23 mouse cellular contexts compared by ENCODE assay signal in genomic region chr19:16149094-16149493, GRCm38 (mm10). TPM values are rescaled to one million over a fixed set of nuclear protein-coding genes. Genes with fewer than 3 reads are reported as not detected.
DNase-seq lines count a peak whose midpoint lies in the region; ATAC-seq lines count a peak whose summit lies in the region.
"Had no signal": no experiment of that assay in that cellular context is flagged by ENCODE, and none has a peak within 500 bp of the region (broad histone marks: within the 10 kb centered on the region; RNA-seq: fewer than 3 reads in every experiment).

No protein-coding gene starts in this region.

- no peak overlapping the region for H3K4me3 ChIP-seq in brown adipose tissue, adult 24 weeks (ENCODE audit: insufficient read depth, low read depth, low read length)
- H3K4me3 ChIP-seq in megakaryocyte, embryonic 14.5 days (replicated peaks) = peak overlapping the region; percentile 26
- no peak overlapping the region for H3K4me3 ChIP-seq in hindbrain, embryonic 16.5 days (ENCODE audit: low read length)
- H3K4me3 ChIP-seq: embryonic facial prominence, embryonic 15.5 days; midbrain, embryonic 13.5 days; neural tube, embryonic 13.5 days had no signal

- intact Hi-C loops in heart, postnatal 10 days (cut with DNase I) = no loop called here

- peak; percentile 87 for DNase-seq in heart, adult 11 months
- DNase-seq in heart, postnatal 10 days = no peak
- peak; percentile 37 for DNase-seq in 416B (ENCODE audit: low read depth)
- DNase-seq in frontal cortex, postnatal 36 days (ENCODE audit: low spot score in 2 of 2) = no peak
- no peak for DNase-seq in adrenal gland, adult 18-20 months (ENCODE audit: low spot score in 2 of 2)
- DNase-seq: adrenal gland, adult 2 months; cerebellum, adult 8-10 months; gastrocnemius, postnatal 25 days; heart, postnatal 36 days; kidney, postnatal 25 days; right cerebral cortex, postnatal 4 days had no signal

- ATAC-seq in hindbrain, embryonic 16.5 days = no peak
- ATAC-seq: forebrain, embryonic 14.5 days; intestine, embryonic 16.5 days; midbrain, embryonic 13.5 days; Patski had no signal

- H3K9ac ChIP-seq in hindbrain, embryonic 16.5 days (ENCODE audit: low read depth, low read length) = no peak overlapping the region
- H3K9ac ChIP-seq: embryonic facial prominence, embryonic 15.5 days; hindbrain, embryonic 14.5 days; liver, embryonic 14.5 days; midbrain, embryonic 13.5 days; neural tube, embryonic 13.5 days had no signal

- H3K36me3 ChIP-seq in megakaryocyte, embryonic 14.5 days (replicated peaks; ENCODE audit: low read length) = peaks cover 51% of the 10 kb centered on the region
- no peaks in the 10 kb centered on the region for H3K36me3 ChIP-seq in hindbrain, embryonic 16.5 days (ENCODE audit: control insufficient read depth, insufficient read depth, low read length)
- H3K36me3 ChIP-seq: embryonic facial prominence, embryonic 15.5 days; G1E; midbrain, embryonic 13.5 days; neural tube, embryonic 13.5 days had no signal

- no peaks in the 10 kb centered on the region for H3K27me3 ChIP-seq in megakaryocyte, embryonic 14.5 days (replicated peaks)
- H3K27me3 ChIP-seq in hindbrain, embryonic 16.5 days (replicated peaks; ENCODE audit: control insufficient read depth, insufficient read depth, low read length) = no peaks in the 10 kb centered on the region
- H3K27me3 ChIP-seq: embryonic facial prominence, embryonic 15.5 days; midbrain, embryonic 13.5 days; neural tube, embryonic 13.5 days; Patski had no signal

- no peak overlapping the region for H3K4me2 ChIP-seq in hindbrain, embryonic 16.5 days (ENCODE audit: low read length)
- H3K4me2 ChIP-seq: embryonic facial prominence, embryonic 15.5 days; hindbrain, embryonic 14.5 days; midbrain, embryonic 13.5 days; neural tube, embryonic 13.5 days had no signal

- peaks cover 5% of the 10 kb centered on the region; the same call in 1 of the 2 replicates for H3K4me1 ChIP-seq in brown adipose tissue, adult 24 weeks (ENCODE audit: control insufficient read depth, insufficient read depth, insufficient read length, low read length)
- peaks cover 85% of the 10 kb centered on the region for H3K4me1 ChIP-seq in megakaryocyte, embryonic 14.5 days
- peaks cover 2% of the 10 kb centered on the region for H3K4me1 ChIP-seq in hindbrain, embryonic 16.5 days (ENCODE audit: control insufficient read depth, insufficient read depth, low read depth, low read length)

- peak overlapping the region; percentile 27; the same call in 1 of the 2 replicates for H3K27ac ChIP-seq in brown adipose tissue, adult 24 weeks (replicated peaks; ENCODE audit: low read depth, low read length)
- H3K27ac ChIP-seq in hindbrain, embryonic 16.5 days (ENCODE audit: low read depth, low read length) = no peak overlapping the region
- H3K27ac ChIP-seq: embryonic facial prominence, embryonic 15.5 days; hindbrain, embryonic 14.5 days; liver, embryonic 14.5 days; midbrain, embryonic 13.5 days; neural tube, embryonic 13.5 days had no signal

- WGBS in hindbrain, embryonic 16.5 days = 87% methylated on average over 1 of the region's 1 CpGs

- no peaks in the 10 kb centered on the region for H3K9me3 ChIP-seq in megakaryocyte, embryonic 14.5 days
- H3K9me3 ChIP-seq in hindbrain, embryonic 16.5 days (ENCODE audit: control insufficient read depth, low read length) = no peaks in the 10 kb centered on the region
- H3K9me3 ChIP-seq: embryonic facial prominence, embryonic 15.5 days; G1E; neural tube, embryonic 13.5 days had no signal

RNA-seq across cellular contexts. Expression of gene Gnaq, which starts 16.5 kb away (rescaled TPM):
- total RNA-seq in heart, postnatal 10 days (2021) = 10 to 100 TPM; 37.3 to 38.1 TPM
- 19.4 and 23.8 TPM in 2 replicates for polyA plus RNA-seq in brown adipose tissue, adult 24 weeks (2012; ENCODE audit: insufficient read depth, insufficient read length, missing spikeins)
- 2.6 and 12.6 TPM in 2 replicates for polyA plus RNA-seq in megakaryocyte, embryonic 14.5 days (2012; ENCODE audit: insufficient read depth, low replicate concordance)
- polyA plus RNA-seq in hindbrain, embryonic 16.5 days (2015; fragmentation: Nextera tagmentation; extraction: Ambion mirVana) = 104 and 105 TPM in 2 replicates
- 10 to 100 TPM; 47.2 to 53.6 TPM for total RNA-seq in adrenal gland, adult 18-20 months (2021)
- polyA plus RNA-seq: G1E had no signal

Comparison
In these comparisons a context has a peak if more than half of its experiments do, and no peak if none do; other contexts are left out.
1. DNase-seq: peak in heart, adult 11 months (single experiment) and 416B (single experiment); none in heart, postnatal 10 days (0 of 2), frontal cortex, postnatal 36 days (0 of 2) and adrenal gland, adult 18-20 months (0 of 2).